Mouse (Mus musculus): ENCODE results near the gene Syngap1. TPM values are rescaled to one million over a fixed set of nuclear protein-coding genes. Genes with fewer than 3 reads are reported as not detected.

Gene Syngap1
- total RNA-seq (2023; ENCODE audit: inconsistent age) = 1.8 to 3.7 TPM (median 3.0 TPM) in 4 replicates

GRCm38 (mm10) chr17:26941031-26941789 lies at the start of gene Syngap1:
TSS of gene Syngap1 (plus strand) at chr17:26941253.

GRCm38 (mm10) chr17:26916711-26917482 lies 24.2 kb upstream of the Syngap1 start, which contains the start of gene Kifc5b:
TSS of gene Kifc5b (plus strand) at chr17:26917091.

GRCm38 (mm10) chr17:26932839-26933398 lies 8.1 kb upstream of the Syngap1 start, which contains the start of gene Phf1:
TSS of gene Phf1 (plus strand) at chr17:26933052.

GRCm38 (mm10) chr17:26939178-26939972 lies 1.7 kb upstream of the Syngap1 start, which contains the start of gene Cuta:
TSS of gene Cuta (minus strand) at chr17:26939569.

GRCm38 (mm10) chr17:26972703-26973574 lies 31.9 kb downstream of the Syngap1 start, which contains the start of gene Zbtb9:
TSS of gene Zbtb9 (plus strand) at chr17:26973167.

Other genes with a start within 250 kb of the Syngap1 start
- 114 to 129 TPM (median 121 TPM) in 4 replicates for gene Crebrf, start 225.6 kb upstream of the Syngap1 start, total RNA-seq (2023; ENCODE audit: inconsistent age)
- gene Bnip1, start 160.2 kb upstream of the Syngap1 start, total RNA-seq (2023; ENCODE audit: inconsistent age) = 41.7 to 57.4 TPM (median 48.1 TPM) in 4 replicates
- not detected in 4 replicates for gene Nkx2-5, start 96.2 kb upstream of the Syngap1 start, total RNA-seq (2023; ENCODE audit: inconsistent age)
- gene Kifc5b, start 24.2 kb upstream of the Syngap1 start, total RNA-seq (2023; ENCODE audit: inconsistent age) = 6.7 to 9.9 TPM (median 7.9 TPM) in 4 replicates
- 106 to 114 TPM (median 113 TPM) in 4 replicates for gene Phf1, start 8.2 kb upstream of the Syngap1 start, total RNA-seq (2023; ENCODE audit: inconsistent age)
- gene Cuta, start 1.7 kb upstream of the Syngap1 start, total RNA-seq (2023; ENCODE audit: inconsistent age) = 67.3 to 81.8 TPM (median 75.7 TPM) in 4 replicates
- gene Zbtb9, start 31.9 kb downstream of the Syngap1 start, total RNA-seq (2023; ENCODE audit: inconsistent age) = 15.3 to 20.4 TPM (median 18.7 TPM) in 4 replicates
- gene Bak1, start 87.8 kb downstream of the Syngap1 start, total RNA-seq (2023; ENCODE audit: inconsistent age) = 40.3 to 50.8 TPM (median 46.4 TPM) in 4 replicates
- gene Itpr3, start 116.1 kb downstream of the Syngap1 start, total RNA-seq (2023; ENCODE audit: inconsistent age) = 181 to 196 TPM (median 194 TPM) in 4 replicates
- 44.9 to 60.2 TPM (median 52.4 TPM) in 4 replicates for gene Uqcc2, start 192.7 kb downstream of the Syngap1 start, total RNA-seq (2023; ENCODE audit: inconsistent age)
- gene Ip6k3, start 226.5 kb downstream of the Syngap1 start, total RNA-seq (2023; ENCODE audit: inconsistent age) = not detected in 4 replicates

All from B cell, adult (primary cell).